Mouse (Mus musculus) T-helper 2 cell (primary cell): Measurements from ENCODE around the gene Abcg1.

ENCODE experiments used
- in situ Hi-C: fragments of 300-600 bp; cut with MboI, MseI; formaldehyde crosslinking; loops from one replicate; pipeline ENCODE4 v1.15.1; 2025; ENCODE audit warnings: high pct_unique_total_duplicates

Gene Abcg1

GRCm38 (mm10) chr17:31057151-31057890 lies at the start of gene Abcg1:
Abcg1 (plus strand) TSS chr17:31057675.
- in situ Hi-C loops: no loop called here

GRCm38 (mm10) chr17:31008416-31008815 lies 49.1 kb upstream of the Abcg1 start:
- in situ Hi-C loops: loop anchor here (10.0 kb wide), 1 partner anchor 1856 kb away; no protein-coding TSS in a partner anchor

- in situ Hi-C loops: loop anchor here (5.0 kb wide), 1 partner anchor 106 kb away; no protein-coding TSS in a partner anchor
Measured at GRCm38 (mm10) chr17:31011551-31012394, 45.7 kb upstream of the Abcg1 start.

- in situ Hi-C loops: no loop called here
Measured at GRCm38 (mm10) chr17:31018267-31018666, 39.2 kb upstream of the Abcg1 start.

- in situ Hi-C loops: no loop called here
Measured at GRCm38 (mm10) chr17:31019505-31019904, 38.0 kb upstream of the Abcg1 start.

GRCm38 (mm10) chr17:31020078-31020477 lies 37.4 kb upstream of the Abcg1 start:
- in situ Hi-C loops: no loop called here

GRCm38 (mm10) chr17:31021276-31021675 lies 36.2 kb upstream of the Abcg1 start:
- in situ Hi-C loops: no loop called here

GRCm38 (mm10) chr17:31024125-31024781 lies 33.2 kb upstream of the Abcg1 start:
- in situ Hi-C loops: no loop called here

GRCm38 (mm10) chr17:31024782-31025125 lies 32.7 kb upstream of the Abcg1 start:
- in situ Hi-C loops: no loop called here

- in situ Hi-C loops: no loop called here
Measured at GRCm38 (mm10) chr17:31026986-31027385, 30.5 kb upstream of the Abcg1 start.

- in situ Hi-C loops: no loop called here
Measured at GRCm38 (mm10) chr17:31027723-31028122, 29.8 kb upstream of the Abcg1 start.

- in situ Hi-C loops: no loop called here
Measured at GRCm38 (mm10) chr17:31028821-31029370, 28.6 kb upstream of the Abcg1 start.

- in situ Hi-C loops: no loop called here
Measured at GRCm38 (mm10) chr17:31029407-31029806, 28.1 kb upstream of the Abcg1 start.

- in situ Hi-C loops: no loop called here
Measured at GRCm38 (mm10) chr17:31032341-31032740, 25.1 kb upstream of the Abcg1 start.

- in situ Hi-C loops: no loop called here
Measured at GRCm38 (mm10) chr17:31033251-31033650, 24.2 kb upstream of the Abcg1 start.

- in situ Hi-C loops: no loop called here
Measured at GRCm38 (mm10) chr17:31034165-31034564, 23.3 kb upstream of the Abcg1 start.

- in situ Hi-C loops: no loop called here
Measured at GRCm38 (mm10) chr17:31034674-31035356, 22.7 kb upstream of the Abcg1 start.

- in situ Hi-C loops: no loop called here
Measured at GRCm38 (mm10) chr17:31036168-31036876, 21.2 kb upstream of the Abcg1 start.

GRCm38 (mm10) chr17:31037331-31037730 lies 20.1 kb upstream of the Abcg1 start:
- in situ Hi-C loops: no loop called here

- in situ Hi-C loops: no loop called here
Measured at GRCm38 (mm10) chr17:31038381-31038780, 19.1 kb upstream of the Abcg1 start.

GRCm38 (mm10) chr17:31039626-31040025 lies 17.8 kb upstream of the Abcg1 start:
- in situ Hi-C loops: no loop called here
